Mouse (Mus musculus) MEL (cell line): ENCODE measurements around the gene Afg1l. TPM values are rescaled to one million over a fixed set of nuclear protein-coding genes. Genes with fewer than 3 reads are reported as not detected.
A peak's percentile ranks its signal among the peaks of the same experiment; 100 is the strongest.

ENCODE experiments used
- DNase-seq: peaks from one replicate; pipeline ENCODE4 v3.0.0; 2011; ENCODE audit warnings: low read depth, low spot score
- H3K27ac ChIP-seq: 2 replicates; pipeline ENCODE4 v1.5.1; 2012; ENCODE audit warnings: low read depth, mild to moderate bottlenecking, control low read depth, low read length, moderate library complexity; ENCODE audit not compliant: control insufficient read depth
- H3K27me3 ChIP-seq, 2 experiments: fragments of 150-350 bp in 1 of 2; sonication (generic) in 1 of 2; 2 replicates each; pipeline ENCODE4 v1.6.1; 2012; ENCODE audit warnings: low read length in 2 of 2, mild to moderate bottlenecking in 2 of 2, improper control_type of control experiment in 1 of 2, moderate library complexity in 1 of 2; ENCODE audit not compliant: insufficient read depth in 2 of 2, control insufficient read depth in 1 of 2
- H3K36me3 ChIP-seq, 2 experiments: 2 replicates each; pipeline ENCODE4 v1.6.1; 2012 to 2014; ENCODE audit warnings: low read length in 2 of 2, improper control_type of control experiment in 1 of 2, inconsistent platforms in 1 of 2, mild to moderate bottlenecking in 1 of 2; ENCODE audit not compliant: insufficient read depth in 2 of 2, control insufficient read depth in 1 of 2
- H3K4me1 ChIP-seq, 2 experiments: fragments of 150-350 bp in 1 of 2; sonication (generic) in 1 of 2; 2 replicates each; pipeline ENCODE4 v1.6.1; 2012; ENCODE audit warnings: low read length in 2 of 2, improper control_type of control experiment in 1 of 2, mild to moderate bottlenecking in 1 of 2; ENCODE audit not compliant: insufficient read depth in 2 of 2, control insufficient read depth in 1 of 2
- H3K4me3 ChIP-seq, 2 experiments: fragments of 150-350 bp in 1 of 2; sonication (generic) in 1 of 2; 2 replicates each; pipeline ENCODE4 v1.5.1; 2012; ENCODE audit warnings: low read depth in 2 of 2, low read length in 2 of 2, mild to moderate bottlenecking in 2 of 2, moderate library complexity in 2 of 2, control low read depth in 1 of 2, improper control_type of control experiment in 1 of 2; ENCODE audit not compliant: control insufficient read depth in 1 of 2, insufficient read depth in 1 of 2
- H3K79me2 ChIP-seq: 2 replicates; pipeline ENCODE4 v1.6.1; 2012; ENCODE audit warnings: mild to moderate bottlenecking, low read length, moderate library complexity; ENCODE audit not compliant: control insufficient read depth, poor library complexity, insufficient read depth
- H3K9ac ChIP-seq: 2 replicates; pipeline ENCODE4 v1.6.1; 2012; ENCODE audit warnings: low read depth, mild to moderate bottlenecking, control low read depth, low read length, moderate library complexity; ENCODE audit not compliant: control insufficient read depth, poor library complexity, severe bottlenecking
- H3K9me3 ChIP-seq: fragments of 150-350 bp; sonication (generic); replicated peaks from 2 replicates; pipeline ENCODE4 v1.6.1; 2012; ENCODE audit warnings: mild to moderate bottlenecking, low read length, improper control_type of control experiment, moderate library complexity; ENCODE audit not compliant: insufficient read depth
- BHLHE40 ChIP-seq: IDR thresholded peaks from 2 replicates; pipeline ENCODE4 v1.6.1; 2012; ENCODE audit warnings: low read depth, mild to moderate bottlenecking, inconsistent platforms, low read length, improper control_type of control experiment, borderline replicate concordance
- CHD1 ChIP-seq: IDR thresholded peaks from 2 replicates; pipeline ENCODE4 v1.6.1; 2012; ENCODE audit warnings: low read depth, mild to moderate bottlenecking, inconsistent platforms, low read length, improper control_type of control experiment
- CHD2 ChIP-seq: IDR thresholded peaks from 2 replicates; pipeline ENCODE4 v1.6.1; 2011; ENCODE audit warnings: low read length, improper control_type of control experiment
- E2F4 ChIP-seq: IDR thresholded peaks from 2 replicates; pipeline ENCODE4 v1.6.1; 2011; ENCODE audit warnings: low read depth, low read length, improper control_type of control experiment, borderline replicate concordance
- ELF1 ChIP-seq: IDR thresholded peaks from 2 replicates; pipeline ENCODE4 v1.6.1; 2014; ENCODE audit warnings: low read depth, mild to moderate bottlenecking, inconsistent platforms, low read length, improper control_type of control experiment, moderate library complexity
- EP300 ChIP-seq, 2 experiments: IDR thresholded peaks; 2 replicates each; pipeline ENCODE4 v1.6.1; 2011; ENCODE audit warnings: improper control_type of control experiment in 2 of 2, low read length in 2 of 2, low read depth in 1 of 2, mild to moderate bottlenecking in 1 of 2
- ETS1 ChIP-seq: IDR thresholded peaks from 2 replicates; pipeline ENCODE4 v1.6.1; 2012; ENCODE audit warnings: low read depth, mild to moderate bottlenecking, inconsistent platforms, low read length, improper control_type of control experiment, moderate library complexity
- GABPA ChIP-seq: IDR thresholded peaks from 2 replicates; pipeline ENCODE4 v1.6.1; 2012; ENCODE audit warnings: low read depth, mild to moderate bottlenecking, inconsistent platforms, low read length, improper control_type of control experiment, moderate library complexity
- GATA1 ChIP-seq: IDR thresholded peaks from 2 replicates; pipeline ENCODE4 v1.6.1; 2011; ENCODE audit warnings: low read depth, low read length, improper control_type of control experiment
- HCFC1 ChIP-seq: IDR thresholded peaks from 2 replicates; pipeline ENCODE4 v1.6.1; 2012; ENCODE audit warnings: low read depth, mild to moderate bottlenecking, inconsistent platforms, low read length, improper control_type of control experiment, moderate library complexity
- MAFK ChIP-seq: IDR thresholded peaks from 2 replicates; pipeline ENCODE4 v1.6.1; 2011; ENCODE audit warnings: low read depth, mild to moderate bottlenecking, low read length, improper control_type of control experiment, borderline replicate concordance
- MAX ChIP-seq: IDR thresholded peaks from 2 replicates; pipeline ENCODE4 v1.6.1; 2011; ENCODE audit warnings: low read length, improper control_type of control experiment
- MAZ ChIP-seq: IDR thresholded peaks from 2 replicates; pipeline ENCODE4 v1.6.1; 2012; ENCODE audit warnings: low read depth, mild to moderate bottlenecking, inconsistent platforms, low read length, improper control_type of control experiment
- MEF2A ChIP-seq: IDR thresholded peaks from 2 replicates; pipeline ENCODE4 v1.6.1; 2014; ENCODE audit warnings: low read depth, mild to moderate bottlenecking, inconsistent platforms, low read length, improper control_type of control experiment; ENCODE audit not compliant: poor library complexity, insufficient replicate concordance, severe bottlenecking; ENCODE audit errors: extremely low read depth
- MXI1 ChIP-seq: IDR thresholded peaks from 2 replicates; pipeline ENCODE4 v1.6.1; 2011; ENCODE audit warnings: mild to moderate bottlenecking, low read depth, low read length, improper control_type of control experiment
- MYB ChIP-seq: IDR thresholded peaks from 2 replicates; pipeline ENCODE4 v1.6.1; 2011; ENCODE audit warnings: mild to moderate bottlenecking, low read depth, low read length, improper control_type of control experiment
- NELFE ChIP-seq: IDR thresholded peaks from 2 replicates; pipeline ENCODE4 v1.6.1; 2011; ENCODE audit warnings: low read depth, low read length, improper control_type of control experiment
- SIN3A ChIP-seq: IDR thresholded peaks from 2 replicates; pipeline ENCODE4 v1.6.1; 2012; ENCODE audit warnings: low read length, improper control_type of control experiment, inconsistent platforms
- SMC3 ChIP-seq: IDR thresholded peaks from 2 replicates; pipeline ENCODE4 v1.6.1; 2011; ENCODE audit warnings: low read depth, low read length, improper control_type of control experiment
- TAL1 ChIP-seq: IDR thresholded peaks from 2 replicates; pipeline ENCODE4 v1.6.1; 2012; ENCODE audit warnings: mild to moderate bottlenecking, inconsistent platforms, low read length, moderate library complexity, mixed read lengths
- TBP ChIP-seq: IDR thresholded peaks from 2 replicates; pipeline ENCODE4 v1.8.0; 2011; ENCODE audit warnings: low read depth, low read length, improper control_type of control experiment
- TCF12 ChIP-seq: IDR thresholded peaks from 2 replicates; pipeline ENCODE4 v1.6.1; 2014; ENCODE audit warnings: low read depth, mild to moderate bottlenecking, inconsistent platforms, low read length, improper control_type of control experiment, moderate library complexity
- UBTF ChIP-seq: IDR thresholded peaks from 2 replicates; pipeline ENCODE4 v1.6.1; 2012; ENCODE audit warnings: low read depth, mild to moderate bottlenecking, inconsistent platforms, low read length, improper control_type of control experiment, moderate library complexity, borderline replicate concordance; ENCODE audit not compliant: insufficient read depth
- USF1 ChIP-seq: IDR thresholded peaks from 2 replicates; pipeline ENCODE4 v1.6.1; 2014; ENCODE audit warnings: low read depth, mild to moderate bottlenecking, inconsistent platforms, low read length, improper control_type of control experiment, moderate library complexity
- ZC3H11A ChIP-seq: IDR thresholded peaks from 2 replicates; pipeline ENCODE4 v1.6.1; 2012; ENCODE audit warnings: low read depth, mild to moderate bottlenecking, inconsistent platforms, low read length, improper control_type of control experiment
- ZMIZ1 ChIP-seq: IDR thresholded peaks from 2 replicates; pipeline ENCODE4 v1.6.1; 2012; ENCODE audit warnings: low read depth, mild to moderate bottlenecking, inconsistent platforms, low read length, improper control_type of control experiment, moderate library complexity
- polyA plus RNA-seq, 2 experiments: library from polyadenylated mRNA; stranded (reverse) in 1 of 2; unstranded in 1 of 2; fragments of >175 nt in 1 of 2; fragments of >200 nt in 1 of 2; gene quantifications; 2 replicates each; pipeline versions ENCODE4 v1.2.1 to v1.2.4; 2012; ENCODE audit warnings: low replicate concordance in 2 of 2, low read depth in 1 of 2; ENCODE audit not compliant: insufficient read length in 2 of 2, insufficient read depth in 1 of 2, missing spikeins in 1 of 2
- total RNA-seq: library from RNA; depleted of rRNA; stranded (reverse); fragments of 300-350 nt; gene quantifications from 2 replicates; pipeline ENCODE4 v1.2.3, GENCODE M21; 2012

The Afg1l gene
- total and polyA plus RNA-seq, 3 experiments: 3.4 to 3.7 TPM; not detected in 1

DNA sequence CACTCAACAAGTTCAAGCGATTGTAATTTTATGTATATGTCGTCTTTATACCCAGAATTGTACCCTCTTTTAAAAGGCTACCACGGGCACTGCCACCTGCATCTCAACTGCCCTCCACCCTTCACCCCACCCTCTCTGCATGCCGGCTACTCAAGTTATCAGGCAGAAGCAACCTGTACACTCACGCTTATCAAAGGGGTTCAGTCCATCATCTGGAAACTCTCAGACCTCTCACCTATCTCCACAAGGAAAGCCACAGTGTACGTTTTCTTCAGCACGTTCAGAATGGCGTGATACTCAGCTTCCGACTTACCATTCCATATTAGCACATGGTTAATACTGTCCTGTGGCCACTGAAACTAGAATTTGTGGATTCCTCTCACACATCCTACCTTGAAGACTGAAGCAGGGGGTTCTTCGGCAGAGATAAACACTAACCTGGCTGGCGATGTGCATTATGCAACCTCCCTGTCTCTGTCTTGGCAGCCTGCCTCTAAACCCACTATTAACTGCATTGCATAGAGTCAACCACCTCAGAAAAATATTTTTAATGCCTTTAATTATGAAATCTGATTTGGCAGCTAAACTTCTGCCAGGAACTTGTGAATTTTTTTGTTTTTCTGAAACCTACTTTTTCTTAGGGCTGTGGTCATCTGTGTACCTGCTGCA is 213.2 kb downstream of the Afg1l start (continued):
- TF ChIP-seq E2F4 (no peak), UBTF (no peak), EP300 (IDR thresholded peaks at IDR 0.05; ENCODE audit: low read depth in 1 of 2, low read length in 2 of 2) (peak; percentile 66 to 91), MYB (no peak), ZMIZ1 (no peak), SMC3 (no peak)
- TF ChIP-seq, all 39 proteins: peak for 9

DNA sequence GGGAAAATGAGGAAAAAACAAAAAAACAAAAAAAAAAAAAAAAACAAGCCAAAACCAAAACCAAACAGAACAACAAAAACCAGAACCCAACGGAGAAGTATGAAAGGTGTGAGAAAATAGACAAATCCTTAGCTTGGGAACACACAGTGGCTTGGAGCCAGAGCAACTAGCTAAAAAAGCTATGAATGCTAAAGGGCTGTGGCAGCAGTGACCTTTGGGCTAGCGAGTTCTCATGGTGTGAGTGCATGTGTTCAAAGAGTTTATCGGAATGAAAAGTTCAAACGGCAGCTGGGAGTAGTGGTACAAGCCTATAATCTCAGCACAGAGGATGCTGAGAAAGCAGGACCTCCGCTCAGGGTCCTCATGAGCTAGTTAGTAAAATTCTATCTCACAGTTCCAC is 214.2 kb downstream of the Afg1l start:
- TF ChIP-seq CHD2: no peak
- TF ChIP-seq SMC3: no peak
- TF ChIP-seq NELFE: no peak
- no peak for TF ChIP-seq MAX
- no peak for TF ChIP-seq ZC3H11A
- TF ChIP-seq UBTF: no peak
- TF ChIP-seq MYB: no peak
- TF ChIP-seq E2F4: no peak
- no peak for TF ChIP-seq MAFK
- TF ChIP-seq HCFC1: no peak
- TF ChIP-seq ZMIZ1: no peak
- Histone ChIP-seq H3K9ac (no peak overlapping the region), H3K9me3 (no peaks in the 10 kb centered on the region), H3K27ac (no peak overlapping the region), H3K4me1 (peaks cover 31 to 56% of the 10 kb centered on the region in 2 experiments), H3K36me3 (peaks cover 24 to 61% of the 10 kb centered on the region in 2 experiments), H3K79me2 (peaks cover 27% of the 10 kb centered on the region), H3K4me3 (no peak overlapping the region), H3K27me3 (no peaks in the 10 kb centered on the region)
- no peak for DNase-seq

DNA sequence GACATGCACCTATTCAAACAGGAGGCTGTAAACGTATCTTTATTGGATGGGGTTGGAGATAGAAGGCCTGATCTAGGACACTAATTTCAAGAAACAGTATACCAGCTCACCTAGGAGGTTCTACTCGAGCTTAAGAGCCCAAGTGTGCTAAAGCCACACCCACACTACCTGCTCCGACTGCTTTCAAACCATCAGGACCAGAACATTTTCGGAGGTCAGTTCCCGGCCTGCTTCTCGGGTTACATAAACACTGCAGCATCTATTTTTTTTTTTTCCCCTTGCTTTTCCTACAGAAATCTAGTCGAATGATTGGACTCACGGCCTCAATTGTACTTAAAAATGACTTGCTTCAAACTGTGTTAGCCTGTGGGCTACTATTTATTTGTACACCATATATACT is 214.7 kb downstream of the Afg1l start:
- no peak overlapping the region for H3K27ac ChIP-seq
- no peak overlapping the region for H3K4me3 ChIP-seq
- H3K36me3 ChIP-seq: peaks cover 24 to 56% of the 10 kb centered on the region in 2 experiments

More for the DNA sequence above, 214.7 kb downstream of the Afg1l start:
- no peaks in the 10 kb centered on the region for H3K27me3 ChIP-seq
- no peaks in the 10 kb centered on the region for H3K9me3 ChIP-seq
- peaks cover 31 to 51% of the 10 kb centered on the region in 2 experiments for H3K4me1 ChIP-seq
- peaks cover 23% of the 10 kb centered on the region for H3K79me2 ChIP-seq
- DNase-seq: no peak
- TF ChIP-seq EP300 (IDR thresholded peaks at IDR 0.05; ENCODE audit: low read depth in 1 of 2, low read length in 2 of 2) (no peak), MAZ (no peak), MAFK (no peak), SIN3A (no peak), MEF2A (no peak), TAL1 (no peak), GABPA (no peak), TBP (no peak), USF1 (no peak), UBTF (no peak), CHD1 (no peak), MAX (no peak), BHLHE40 (no peak), NELFE (no peak), TCF12 (no peak), ELF1 (no peak), MXI1 (no peak), ETS1 (no peak), GATA1 (no peak)
- no peak overlapping the region for H3K9ac ChIP-seq
